Mouse (Mus musculus): ENCODE data around the gene Rd3l. TPM values are rescaled to one million over a fixed set of nuclear protein-coding genes. Genes with fewer than 3 reads are reported as not detected.

Rd3l gene
- total RNA-seq (2021): under 1 TPM in 1 of 2 experiments, not detected in 1; 0.35 TPM
- long read RNA-seq: 0 reads

- DNase-seq (ENCODE audit: low spot score in 2 of 2): no peak
Observed at GRCm38 (mm10) chr12:111980887-111981367, at the start of gene Rd3l. TSS of gene Rd3l (minus strand) at chr12:111981317.

DNA sequence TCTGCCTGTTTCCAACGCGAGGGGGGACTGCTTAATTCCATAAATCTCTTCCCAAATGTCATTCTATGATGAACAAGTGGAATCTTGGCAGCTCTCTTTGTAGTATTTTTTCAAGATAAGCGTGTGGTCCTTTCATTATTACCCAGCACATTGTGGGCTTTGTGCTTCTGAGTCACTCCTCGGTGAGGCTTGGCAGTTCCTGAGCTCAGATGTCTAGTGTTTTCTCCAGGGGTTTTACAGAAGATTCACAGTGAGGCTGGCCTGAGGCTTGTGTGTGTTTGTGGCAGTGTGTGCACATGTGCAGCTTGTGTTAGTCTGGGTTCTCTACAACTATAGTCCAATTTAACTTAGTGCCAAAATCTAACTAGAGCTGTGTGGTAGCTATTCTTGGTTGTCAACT is 46.3 kb upstream of the Rd3l start:
- no peak for DNase-seq (ENCODE audit: low spot score in 2 of 2)

DNA sequence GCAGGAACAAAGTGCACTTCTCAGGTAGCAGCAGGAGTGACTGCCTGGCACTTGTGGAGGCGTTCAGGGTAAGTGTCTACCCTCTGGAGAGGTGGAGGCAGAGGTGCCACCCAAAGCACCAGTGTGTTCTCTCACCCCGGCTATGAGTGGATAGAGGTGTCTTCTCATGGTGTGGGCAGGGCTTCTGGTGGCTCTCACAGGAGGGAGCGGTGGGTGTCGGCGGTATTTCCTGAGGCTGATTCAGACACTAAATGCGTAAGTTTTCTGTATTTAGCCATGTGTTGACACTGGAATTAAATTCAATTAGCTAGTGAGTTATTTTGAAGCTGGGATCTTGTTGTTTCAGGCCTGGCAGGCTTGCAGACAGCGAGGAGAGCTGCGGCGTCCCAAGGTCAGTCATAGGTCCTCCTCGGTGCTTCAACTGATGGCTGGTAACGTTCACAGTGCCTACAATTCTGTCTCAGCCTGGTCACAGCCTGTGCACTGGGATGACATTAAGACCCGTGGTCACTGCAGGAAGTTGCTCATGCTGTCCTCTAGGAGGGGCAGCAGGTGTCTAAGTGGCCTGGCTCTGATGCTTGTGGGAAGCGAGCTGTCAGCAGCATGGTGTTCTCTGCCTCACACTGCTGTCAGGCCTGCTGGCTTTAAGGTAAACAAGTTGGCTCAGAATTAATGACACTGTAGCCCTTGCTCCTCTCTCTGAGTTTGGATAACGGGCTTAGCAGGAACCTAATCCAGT is 45.0 kb upstream of the Rd3l start:
- DNase-seq (ENCODE audit: low spot score in 2 of 2): peak in 1 of 2 experiments; percentile 18

GRCm38 (mm10) chr12:112025457-112025856 is 44.3 kb upstream of the Rd3l start:
- DNase-seq (ENCODE audit: low spot score in 2 of 2): no peak

- DNase-seq (ENCODE audit: low spot score in 2 of 2): no peak
Observed at GRCm38 (mm10) chr12:112024581-112025310, 43.6 kb upstream of the Rd3l start.

DNA sequence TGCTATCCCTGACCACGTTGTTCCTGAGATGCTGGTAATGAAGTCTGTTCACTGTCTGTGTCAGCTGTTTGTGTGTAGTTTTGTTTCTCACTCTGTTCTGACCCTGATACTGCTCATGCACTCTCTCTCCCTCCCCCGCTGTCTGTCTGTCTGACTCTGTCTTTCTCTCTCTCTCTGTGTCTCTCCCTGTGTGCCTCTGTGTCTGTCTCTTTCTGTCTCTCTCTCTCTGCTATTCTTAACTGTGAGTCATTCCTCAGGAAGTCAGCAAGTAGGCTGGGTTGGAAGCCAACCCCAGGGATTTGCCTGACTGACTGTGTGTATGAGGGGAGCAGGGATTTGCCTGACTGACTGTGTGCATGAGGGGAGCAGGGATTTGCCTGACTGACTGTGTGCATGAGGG is 42.2 kb upstream of the Rd3l start:
- DNase-seq (ENCODE audit: low spot score in 2 of 2): no peak

GRCm38 (mm10) chr12:112016346-112016745 is 35.2 kb upstream of the Rd3l start:
- DNase-seq (ENCODE audit: low spot score in 2 of 2): no peak

- DNase-seq (ENCODE audit: low spot score in 2 of 2): no peak
Observed at GRCm38 (mm10) chr12:112013271-112013801, 32.2 kb upstream of the Rd3l start.

DNA sequence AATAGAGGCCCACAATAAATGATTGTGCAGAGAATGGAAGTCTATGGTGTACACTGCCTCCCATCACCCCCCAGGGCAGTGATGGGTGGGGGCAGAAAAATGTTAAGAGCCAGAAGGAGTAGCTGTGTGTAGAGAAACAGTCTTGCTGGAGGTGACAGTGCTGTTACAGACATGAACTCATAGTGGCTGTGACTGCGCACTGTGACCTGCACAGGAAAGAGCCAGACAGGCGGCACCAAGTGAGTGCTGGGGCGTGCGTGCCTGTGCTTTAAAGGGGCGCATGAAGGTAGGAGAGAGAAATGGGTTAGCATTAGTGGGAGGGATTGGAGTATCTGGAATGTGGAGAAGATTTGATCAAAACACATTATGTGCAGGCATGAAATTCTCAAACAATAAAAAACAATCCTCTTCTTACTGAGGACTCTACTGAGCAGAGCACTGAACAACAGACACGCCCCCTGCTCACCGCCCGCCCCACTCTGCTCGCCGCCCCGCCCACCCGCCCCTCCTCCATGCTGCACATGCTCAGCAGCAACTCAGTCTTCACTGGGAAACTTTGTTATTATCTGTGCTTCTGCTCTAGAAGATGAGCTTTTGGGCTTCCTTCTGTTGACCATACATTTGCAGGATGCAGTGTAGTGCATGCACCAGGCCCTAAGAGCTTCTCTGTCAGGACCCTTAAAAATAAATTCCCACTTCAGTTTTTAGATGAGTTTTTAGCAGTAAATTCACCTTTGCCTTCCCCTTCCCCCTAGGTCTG is 31.6 kb upstream of the Rd3l start:
- no peak for DNase-seq (ENCODE audit: low spot score in 2 of 2)

DNA sequence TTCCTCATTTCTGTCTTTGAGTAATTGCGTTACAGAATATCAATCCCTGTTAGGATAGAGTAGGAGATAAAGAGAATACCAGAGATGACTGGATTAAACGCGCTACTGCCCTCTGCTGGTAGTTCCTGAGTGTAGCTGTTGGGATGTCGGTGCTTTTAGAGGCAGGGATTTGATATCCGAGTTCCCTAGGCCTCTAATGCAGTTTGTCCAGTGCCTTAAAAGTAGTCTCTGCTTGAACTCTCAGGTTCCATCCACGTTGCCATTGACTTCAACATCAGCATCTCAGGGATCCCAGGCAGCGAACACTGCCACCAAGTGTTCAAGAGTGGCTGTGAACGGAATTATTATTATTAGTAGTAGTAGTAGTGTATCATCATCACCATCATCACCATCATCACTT is 20.1 kb upstream of the Rd3l start:
- DNase-seq (ENCODE audit: low spot score in 2 of 2): peak; percentile 68 to 93

- no peak for DNase-seq (ENCODE audit: low spot score in 2 of 2)
Observed at GRCm38 (mm10) chr12:111999735-112000134, 18.6 kb upstream of the Rd3l start.

GRCm38 (mm10) chr12:111995161-111995560 is 14.0 kb upstream of the Rd3l start:
- DNase-seq (ENCODE audit: low spot score in 2 of 2): no peak

DNA sequence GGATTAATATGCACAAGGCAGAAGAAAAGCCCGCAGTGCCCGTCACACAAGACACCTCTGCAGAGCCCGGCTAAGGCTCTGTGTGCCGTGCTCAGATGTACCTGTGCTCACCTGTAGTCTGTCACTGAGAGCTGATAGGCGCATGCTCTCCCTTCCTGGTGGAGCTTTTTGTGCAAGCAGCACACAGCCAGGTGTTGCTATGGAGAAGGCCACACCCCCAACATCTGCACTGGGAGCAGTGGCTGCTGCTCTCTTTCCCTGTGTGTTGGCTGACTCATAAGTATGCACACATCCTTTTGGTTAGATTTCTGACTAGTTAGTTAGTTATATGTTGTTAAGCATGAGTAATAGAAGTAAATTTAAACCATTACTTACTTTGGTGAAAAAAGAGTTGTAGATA is 11.5 kb upstream of the Rd3l start:
- DNase-seq (ENCODE audit: low spot score in 2 of 2): no peak

DNA sequence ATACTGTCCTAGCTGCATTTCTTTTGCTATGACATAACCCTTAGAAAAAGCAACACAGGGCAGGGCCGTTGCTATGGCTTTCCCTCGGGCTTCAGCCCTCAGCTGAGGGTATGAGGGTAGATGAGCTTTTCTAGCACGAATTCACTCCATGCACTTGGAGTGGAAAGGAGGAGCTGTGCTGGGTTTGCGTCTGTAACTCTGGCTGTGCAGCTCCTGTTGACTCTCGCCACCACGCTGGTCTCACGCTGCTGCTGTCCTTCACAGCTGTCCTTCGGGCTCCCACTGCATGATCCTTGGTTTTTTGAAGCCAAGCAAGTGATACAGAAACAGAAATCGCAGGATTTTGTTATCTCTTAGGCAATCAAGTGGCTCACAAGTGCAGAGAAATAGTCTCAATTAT is 5.6 kb upstream of the Rd3l start:
- DNase-seq (ENCODE audit: low spot score in 2 of 2): no peak

DNA sequence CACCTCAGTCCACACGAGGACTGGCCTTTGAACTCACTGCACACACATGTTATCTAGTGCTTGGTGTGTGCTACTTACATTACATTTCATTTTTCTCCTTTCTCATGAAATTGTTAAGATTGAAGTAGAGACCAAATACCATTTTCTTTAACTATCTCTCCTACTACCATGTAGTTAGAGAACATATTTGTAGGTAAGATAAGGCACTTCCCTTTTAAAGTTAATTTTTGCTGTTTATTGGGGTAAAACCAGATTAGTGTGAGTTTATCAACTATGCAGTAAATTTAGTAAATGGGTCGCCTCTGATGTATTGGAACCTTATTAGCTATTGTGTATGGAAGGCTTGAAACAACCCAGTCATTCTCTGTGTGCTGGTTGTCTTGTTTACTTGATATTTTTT is 2.0 kb upstream of the Rd3l start:
- no peak for DNase-seq (ENCODE audit: low spot score in 2 of 2)

- no peak for DNase-seq (ENCODE audit: low spot score in 2 of 2)
Observed at GRCm38 (mm10) chr12:111981831-111982230, 714 bp upstream of the Rd3l start.

- no peak for DNase-seq (ENCODE audit: low spot score in 2 of 2)
Observed at GRCm38 (mm10) chr12:111978274-111978673, 2.8 kb downstream of the Rd3l start.

GRCm38 (mm10) chr12:111977138-111977537 is 4.0 kb downstream of the Rd3l start:
- no peak for DNase-seq (ENCODE audit: low spot score in 2 of 2)

DNA sequence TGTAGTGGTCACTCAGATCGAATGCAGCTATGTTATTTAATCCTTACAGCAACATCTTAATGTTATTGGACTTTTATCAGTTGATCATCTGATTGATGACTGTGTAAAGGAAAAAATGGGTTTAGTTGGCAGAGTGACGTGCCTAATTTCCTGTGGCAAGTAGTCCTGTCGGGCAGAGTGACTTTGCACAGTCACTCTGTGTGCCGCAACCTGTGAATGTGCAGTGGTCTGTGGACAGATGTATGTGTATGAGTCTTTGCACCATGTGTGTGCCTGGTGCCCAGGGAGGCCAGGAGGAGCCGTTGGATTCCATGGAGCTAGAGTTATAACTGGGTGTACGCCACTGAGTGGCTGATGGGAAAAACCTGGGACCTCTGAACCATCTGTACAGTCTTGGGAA is 6.5 kb downstream of the Rd3l start:
- no peak for DNase-seq (ENCODE audit: low spot score in 2 of 2)

GRCm38 (mm10) chr12:111972504-111972903 is 8.6 kb downstream of the Rd3l start:
- DNase-seq (ENCODE audit: low spot score in 2 of 2): no peak

DNA sequence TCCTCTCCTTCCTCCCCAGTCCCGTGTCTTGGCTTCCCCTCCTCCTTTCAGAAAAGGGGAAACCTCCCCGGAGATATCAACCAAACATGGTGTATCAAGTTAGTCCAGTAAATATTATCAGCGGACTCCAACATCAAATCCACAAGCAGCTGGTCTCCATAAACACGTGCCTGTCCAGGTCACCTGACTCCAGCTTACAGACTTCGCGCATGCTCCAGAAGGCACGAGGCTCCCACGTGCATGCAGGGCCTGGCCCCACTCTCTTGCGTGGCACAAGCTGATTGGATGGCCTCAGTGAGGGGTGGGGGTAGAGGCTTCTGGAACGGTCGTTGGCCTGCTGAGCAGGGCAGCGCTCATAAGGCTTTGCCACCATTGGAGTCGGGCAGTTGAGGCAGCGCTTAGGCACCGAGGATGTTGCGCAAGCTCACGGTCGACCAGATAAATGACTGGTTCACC is 9.9 kb downstream of the Rd3l start, which contains the start of gene Tdrd9:
Tdrd9 (plus strand) TSS at position 329 of the 456 bp plus-strand sequence.
- DNase-seq (ENCODE audit: low spot score in 2 of 2): no peak
